Mouse (Mus musculus) G1E (cell line): ENCODE results near the gene Zfp174. TPM values are rescaled to one million over a fixed set of nuclear protein-coding genes. Genes with fewer than 3 reads are reported as not detected.
"Not testable (repeated sequence)": the region's sequence is repeated elsewhere in the genome, so short reads cannot be mapped to it uniquely, and the experiment has no call there.

Experiments used
- ATAC-seq: 2 replicates; pipeline ENCODE4 v1.8.0; 2016; ENCODE audit warnings: mild to moderate bottlenecking; ENCODE audit not compliant: insufficient number of reproducible peaks, poor library complexity, low FRiP score, severe bottlenecking; ENCODE audit errors: extremely low read depth
- DNase-seq: peaks from one replicate; pipeline ENCODE4 v3.0.0; 2012; ENCODE audit warnings: low spot score
- H3K27me3 ChIP-seq: 2 replicates; pipeline ENCODE4 v1.6.1; 2012; ENCODE audit warnings: mild to moderate bottlenecking, low read length, inconsistent platforms; ENCODE audit not compliant: insufficient read depth
- H3K36me3 ChIP-seq: replicated peaks from 2 replicates; pipeline ENCODE3; 2012; ENCODE audit warnings: mild to moderate bottlenecking, inconsistent platforms
- H3K4me1 ChIP-seq: 2 replicates; pipeline ENCODE4 v1.6.1; 2012; ENCODE audit warnings: low read depth, low read length, inconsistent platforms, mixed read lengths; ENCODE audit not compliant: insufficient read depth
- H3K4me3 ChIP-seq: 2 replicates; pipeline ENCODE4 v1.5.1; 2012; ENCODE audit warnings: low read depth, mild to moderate bottlenecking, inconsistent platforms, low read length, moderate library complexity, mixed read lengths
- H3K9me3 ChIP-seq: replicated peaks from 2 replicates; pipeline ENCODE4 v1.6.1; 2012; ENCODE audit warnings: inconsistent platforms
- CTCF ChIP-seq: IDR thresholded peaks from 2 replicates; pipeline ENCODE4 v1.5.1; 2012; ENCODE audit warnings: low read depth, low read length, inconsistent platforms, mixed read lengths
- GATA1 ChIP-seq: IDR thresholded peaks from 2 replicates; pipeline ENCODE4 v1.6.1; 2012; ENCODE audit warnings: borderline replicate concordance, low read length, inconsistent platforms, mixed read lengths
- GATA2 ChIP-seq: IDR thresholded peaks from 2 replicates; pipeline ENCODE4 v1.6.1; 2012; ENCODE audit warnings: low read depth, low read length, inconsistent platforms, borderline replicate concordance
- POLR2AphosphoS5 ChIP-seq: IDR thresholded peaks from 2 replicates; pipeline ENCODE4 v1.6.1; 2012; ENCODE audit warnings: low read depth, low read length, inconsistent platforms; ENCODE audit not compliant: insufficient replicate concordance
- TAL1 ChIP-seq: conservative IDR thresholded peaks from 2 replicates; pipeline ENCODE4 v1.6.1; 2012; ENCODE audit warnings: low read depth, low read length, inconsistent platforms, mixed read lengths
- polyA plus RNA-seq: library from polyadenylated mRNA; stranded (reverse); fragments of >175 nt; gene quantifications from 2 replicates; pipeline ENCODE4 v1.2.3, GENCODE M21; 2012
- total RNA-seq, 2 experiments: library from RNA; stranded (forward) in 1 of 2; stranded (reverse) in 1 of 2; fragments of 200-1000 nt in 1 of 2; fragments of >200 nt in 1 of 2; fragmentation: Nextera tagmentation in 1 of 2; gene quantifications; 2 replicates each; pipeline ENCODE4 v1.2.3; 2014 to 2017

Gene Zfp174
- 2.8 and 3.9 TPM in 2 replicates for total RNA-seq (2014; fragmentation: Nextera tagmentation)
- total RNA-seq (2017) = 1.3 and 1.8 TPM in 2 replicates
- 0.16 and 0.19 TPM in 2 replicates for polyA plus RNA-seq

- Histone ChIP-seq H3K9me3 (no peaks in the 10 kb centered on the region), H3K4me1 (peaks cover 24% of the 10 kb centered on the region), H3K4me3 (peak within 1 kb of the TSS; percentile 92), H3K36me3 (no peaks in the 10 kb centered on the region), H3K27me3 (peaks cover 6% of the 10 kb centered on the region; the same call in 1 of the 2 replicates)
- TF ChIP-seq GATA1 (no peak), GATA2 (no peak), TAL1 (no peak), POLR2AphosphoS5 (no peak)
- DNase-seq (peak; percentile 98), ATAC-seq (peak; percentile 100)
Observed at GRCm38 (mm10) chr16:3846711-3847518, at the start of gene Zfp174. Gene Zfp174, plus strand, starts transcription at chr16:3847268.

DNA sequence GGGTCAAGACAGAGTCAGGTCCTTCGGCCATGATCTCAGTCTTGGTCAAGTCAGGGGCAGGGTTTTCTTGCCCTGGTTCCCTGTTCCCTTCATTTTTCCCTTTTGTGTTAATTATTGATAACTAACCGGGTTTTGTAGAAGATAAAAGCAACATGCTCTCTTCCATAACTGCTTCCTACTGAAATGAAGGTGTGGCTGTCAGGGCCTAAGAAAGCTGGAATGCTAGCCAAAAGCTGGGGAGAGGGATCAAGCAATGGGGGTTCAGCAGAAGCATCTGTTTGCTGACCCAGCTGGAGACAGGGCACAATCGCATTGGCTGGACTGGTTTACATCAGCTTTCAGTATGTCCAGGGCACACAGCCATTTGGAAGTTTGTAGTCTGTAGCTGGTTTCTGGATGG is 38.9 kb upstream of the Zfp174 start:
- H3K4me1 ChIP-seq = no peaks in the 10 kb centered on the region
- no peaks in the 10 kb centered on the region for H3K36me3 ChIP-seq
- DNase-seq (no peak), ATAC-seq (no peak)
- peaks cover 6% of the 10 kb centered on the region for H3K9me3 ChIP-seq
- H3K27me3 ChIP-seq = no peaks in the 10 kb centered on the region
- no peak overlapping the region for H3K4me3 ChIP-seq
- TF ChIP-seq CTCF (no peak), TAL1 (no peak), POLR2AphosphoS5 (no peak), GATA1 (no peak), GATA2 (no peak)

DNA sequence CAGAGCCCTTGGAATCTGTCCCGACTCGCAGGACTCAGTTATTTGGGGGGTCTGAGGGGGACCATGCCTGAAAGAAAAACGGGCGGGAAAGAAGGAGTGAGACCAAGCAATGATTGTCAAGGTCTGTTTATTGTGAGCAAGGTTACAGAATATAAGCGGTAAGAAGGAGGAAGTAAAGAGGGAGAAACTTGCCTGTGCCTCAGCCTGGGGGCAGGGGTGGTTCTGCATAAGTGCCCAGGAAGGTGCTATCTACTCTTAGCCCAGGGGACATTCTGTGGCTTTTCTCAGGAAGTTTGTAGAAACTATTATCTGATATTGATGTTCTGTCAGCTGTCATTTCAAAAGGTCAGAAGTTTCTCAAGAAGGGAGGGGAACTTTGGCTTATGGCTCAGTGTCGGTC is 32.4 kb upstream of the Zfp174 start:
- not testable (repeated sequence) for H3K4me3 ChIP-seq, H3K36me3 ChIP-seq, H3K9me3 ChIP-seq, ATAC-seq, DNase-seq, H3K4me1 ChIP-seq, H3K27me3 ChIP-seq

- no peak for DNase-seq
- H3K9me3 ChIP-seq = no peaks in the 10 kb centered on the region
- ATAC-seq = no peak
- no peak overlapping the region for H3K4me3 ChIP-seq
- H3K27me3 ChIP-seq = no peaks in the 10 kb centered on the region
- no peaks in the 10 kb centered on the region for H3K36me3 ChIP-seq
- TF ChIP-seq CTCF (no peak), GATA1 (no peak), TAL1 (no peak), GATA2 (no peak), POLR2AphosphoS5 (no peak)
- no peaks in the 10 kb centered on the region for H3K4me1 ChIP-seq
Observed at GRCm38 (mm10) chr16:3820202-3820601, 26.9 kb upstream of the Zfp174 start.

DNA sequence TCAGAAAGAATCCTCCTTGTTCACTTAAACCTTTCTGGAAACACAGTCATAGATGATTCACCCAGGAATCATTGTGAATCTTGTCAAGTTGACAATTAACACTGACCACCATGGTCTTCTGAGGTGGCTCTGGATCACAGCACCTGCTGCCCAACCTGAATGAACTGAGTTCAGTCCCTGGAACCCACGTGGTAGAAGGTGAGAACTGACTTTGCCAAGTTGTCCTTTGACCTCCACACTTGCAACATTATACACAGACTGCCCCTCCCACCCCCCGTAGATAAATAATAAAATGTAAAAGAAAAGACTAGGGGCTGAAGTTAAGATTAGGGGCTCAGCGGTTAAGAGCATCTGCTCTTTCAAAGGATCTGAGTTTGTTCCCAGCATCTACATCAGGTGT is 19.0 kb upstream of the Zfp174 start:
- no peaks in the 10 kb centered on the region for H3K4me1 ChIP-seq
- H3K27me3 ChIP-seq = no peaks in the 10 kb centered on the region; the same call in 1 of the 2 replicates
- no peak for DNase-seq
- no peaks in the 10 kb centered on the region for H3K9me3 ChIP-seq
- H3K36me3 ChIP-seq = no peaks in the 10 kb centered on the region
- TF ChIP-seq GATA2 (no peak), POLR2AphosphoS5 (no peak), GATA1 (no peak), TAL1 (no peak), CTCF (no peak)
- no peak for ATAC-seq
- no peak overlapping the region for H3K4me3 ChIP-seq

DNA sequence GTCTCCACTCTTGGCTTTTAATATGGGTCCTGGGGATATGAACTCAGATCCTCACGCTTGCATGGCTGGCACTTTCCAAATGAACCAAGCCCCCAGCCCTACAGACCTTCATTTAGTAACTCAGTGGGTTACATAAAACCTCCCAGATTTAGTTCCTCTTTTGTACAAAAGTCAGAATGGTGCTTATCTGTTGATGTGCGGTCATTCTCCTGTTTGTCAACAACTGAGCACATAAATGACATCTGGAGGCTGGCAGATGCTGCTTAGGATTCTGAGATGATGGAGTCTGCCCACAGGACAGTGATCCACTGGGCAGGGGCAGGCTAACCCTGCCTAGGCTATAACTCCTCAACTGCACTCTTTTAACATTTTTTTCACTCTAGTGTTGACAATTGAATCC is 17.3 kb upstream of the Zfp174 start:
- Histone ChIP-seq H3K9me3 (no peaks in the 10 kb centered on the region), H3K36me3 (no peaks in the 10 kb centered on the region), H3K27me3 (no peaks in the 10 kb centered on the region; the same call in 1 of the 2 replicates), H3K4me3 (no peak overlapping the region), H3K4me1 (no peaks in the 10 kb centered on the region)
- ATAC-seq = no peak
- DNase-seq = no peak
- TF ChIP-seq GATA2 (no peak), TAL1 (no peak), CTCF (no peak), POLR2AphosphoS5 (no peak), GATA1 (no peak)
